Mouse (Mus musculus) midbrain, embryonic 11.5 days (tissue): ENCODE measurements at regions not wholly inside any gene's neighbourhood (a gene's known extent, or its start where the extent isn't known, plus 50 kb on each side); places are given as distances from the start of the nearest gene placed in this dataset.

Experiments used
- ATAC-seq: fragments of 200-750 bp; cut with Nextera tagmentation; 2 replicates; pipeline ENCODE4 v1.8.0; 2017; ENCODE audit warnings: moderate TSS enrichment, moderate library complexity; ENCODE audit not compliant: low FRiP score
- DNase-seq: peaks from one replicate; pipeline ENCODE4 v3.0.0; 2015; ENCODE audit warnings: low spot score; ENCODE audit errors: missing footprints
- H3K27ac ChIP-seq: fragments of 300-500 bp; sonication (generic); 2 replicates; pipeline ENCODE4 v1.5.1; 2014; ENCODE audit warnings: low read depth, low read length
- H3K27me3 ChIP-seq: fragments of 300-500 bp; sonication (generic); 2 replicates; pipeline ENCODE4 v1.6.1; 2014; ENCODE audit warnings: mild to moderate bottlenecking, low read length, moderate library complexity, mixed read lengths; ENCODE audit not compliant: control insufficient read depth, insufficient read depth
- H3K36me3 ChIP-seq: fragments of 300-500 bp; sonication (generic); 2 replicates; pipeline ENCODE4 v1.6.1; 2014; ENCODE audit warnings: mild to moderate bottlenecking, low read length, moderate library complexity, mixed read lengths; ENCODE audit not compliant: control insufficient read depth, insufficient read depth
- H3K4me1 ChIP-seq: fragments of 300-500 bp; sonication (generic); 2 replicates; pipeline ENCODE4 v1.6.1; 2014; ENCODE audit warnings: low read length; ENCODE audit not compliant: control insufficient read depth, insufficient read depth
- H3K4me2 ChIP-seq: fragments of 300-500 bp; sonication (generic); 2 replicates; pipeline ENCODE4 v1.6.1; 2014; ENCODE audit warnings: mild to moderate bottlenecking, moderate library complexity
- H3K4me3 ChIP-seq: fragments of 300-500 bp; sonication (generic); 2 replicates; pipeline ENCODE4 v1.5.1; 2014; ENCODE audit warnings: low read depth, low read length
- H3K9ac ChIP-seq: fragments of 300-500 bp; sonication (generic); 2 replicates; pipeline ENCODE4 v1.6.1; 2014; ENCODE audit warnings: low read length
- H3K9me3 ChIP-seq: fragments of 300-500 bp; sonication (generic); 2 replicates; pipeline ENCODE4 v1.6.1; 2016; ENCODE audit warnings: low read length; ENCODE audit not compliant: control insufficient read depth
- WGBS: fragments of 180-500 bp; shearing (Covaris S2); extraction: QIAGEN DNeasy Blood & Tissue Kit; methylation state at CpG from one replicate; pipeline ENCODE4 v1.1.7; 2014; 5-methylcytosine and 5-hydroxymethylcytosine counted together

DNA sequence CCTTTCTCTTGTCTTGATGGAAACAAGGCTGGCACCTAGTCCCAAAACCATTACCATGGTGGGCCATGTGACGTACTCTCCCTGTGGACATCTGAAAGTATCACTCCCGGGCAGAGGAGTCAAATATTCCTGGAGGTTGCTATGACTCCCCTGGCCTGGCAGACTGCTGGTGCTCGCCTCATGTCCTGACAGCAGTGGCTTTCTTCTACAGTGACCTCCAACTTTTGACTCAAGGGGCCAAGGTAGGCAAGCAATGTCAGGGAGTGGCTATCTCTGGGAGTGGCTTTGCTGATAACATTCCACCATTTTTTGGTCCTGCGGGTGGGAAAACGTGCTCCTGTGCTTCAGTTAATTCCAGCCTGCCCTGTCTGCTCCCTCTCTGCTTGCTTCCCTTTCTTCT, 54.7 kb upstream of the Ptgfrn start:
- H3K4me1 ChIP-seq, result peaks cover 3% of the 10 kb centered on the region; the same call in 1 of the 2 replicates
- H3K4me3 ChIP-seq, result no peak overlapping the region
- ATAC-seq (no peak), DNase-seq (no peak)
- H3K9me3 ChIP-seq, result no peaks in the 10 kb centered on the region
- no peaks in the 10 kb centered on the region for H3K27me3 ChIP-seq
- no peaks in the 10 kb centered on the region for H3K36me3 ChIP-seq
- no peak overlapping the region for H3K27ac ChIP-seq
- WGBS, result 88% methylated on average over 5 of the region's 5 CpGs
- no peak overlapping the region for H3K4me2 ChIP-seq
- no peak overlapping the region for H3K9ac ChIP-seq

DNA sequence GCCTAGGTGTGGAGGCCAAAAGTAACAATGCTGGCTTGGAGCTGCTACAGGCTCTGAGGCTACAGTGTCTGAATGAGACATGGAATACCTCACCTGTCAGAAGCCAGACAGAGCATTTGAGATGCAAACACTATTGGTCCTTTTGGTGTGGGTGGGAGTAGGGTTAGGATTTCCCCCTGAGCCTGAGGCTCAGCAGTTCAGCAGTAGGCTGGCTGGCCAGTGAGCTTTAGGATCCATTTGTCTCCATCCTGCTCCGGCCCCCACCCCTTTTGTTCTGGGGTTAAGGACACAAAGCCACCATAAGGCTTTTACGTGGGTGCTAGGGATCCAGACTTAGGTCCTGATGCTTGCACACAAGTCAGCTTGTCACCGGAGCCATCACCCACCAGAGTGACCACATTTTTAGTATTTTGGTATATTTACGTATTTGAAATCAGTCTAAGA, 53.9 kb upstream of the Ptgfrn start:
- H3K27ac ChIP-seq, result no peak overlapping the region
- peaks cover 3% of the 10 kb centered on the region; the same call in 1 of the 2 replicates for H3K4me1 ChIP-seq
- no peaks in the 10 kb centered on the region for H3K36me3 ChIP-seq
- DNase-seq (no peak), ATAC-seq (no peak)
- no peak overlapping the region for H3K4me3 ChIP-seq
- 81% methylated on average over 4 of the region's 4 CpGs for WGBS
- no peaks in the 10 kb centered on the region for H3K9me3 ChIP-seq
- H3K4me2 ChIP-seq, result no peak overlapping the region
- no peak overlapping the region for H3K9ac ChIP-seq
- no peaks in the 10 kb centered on the region for H3K27me3 ChIP-seq

DNA sequence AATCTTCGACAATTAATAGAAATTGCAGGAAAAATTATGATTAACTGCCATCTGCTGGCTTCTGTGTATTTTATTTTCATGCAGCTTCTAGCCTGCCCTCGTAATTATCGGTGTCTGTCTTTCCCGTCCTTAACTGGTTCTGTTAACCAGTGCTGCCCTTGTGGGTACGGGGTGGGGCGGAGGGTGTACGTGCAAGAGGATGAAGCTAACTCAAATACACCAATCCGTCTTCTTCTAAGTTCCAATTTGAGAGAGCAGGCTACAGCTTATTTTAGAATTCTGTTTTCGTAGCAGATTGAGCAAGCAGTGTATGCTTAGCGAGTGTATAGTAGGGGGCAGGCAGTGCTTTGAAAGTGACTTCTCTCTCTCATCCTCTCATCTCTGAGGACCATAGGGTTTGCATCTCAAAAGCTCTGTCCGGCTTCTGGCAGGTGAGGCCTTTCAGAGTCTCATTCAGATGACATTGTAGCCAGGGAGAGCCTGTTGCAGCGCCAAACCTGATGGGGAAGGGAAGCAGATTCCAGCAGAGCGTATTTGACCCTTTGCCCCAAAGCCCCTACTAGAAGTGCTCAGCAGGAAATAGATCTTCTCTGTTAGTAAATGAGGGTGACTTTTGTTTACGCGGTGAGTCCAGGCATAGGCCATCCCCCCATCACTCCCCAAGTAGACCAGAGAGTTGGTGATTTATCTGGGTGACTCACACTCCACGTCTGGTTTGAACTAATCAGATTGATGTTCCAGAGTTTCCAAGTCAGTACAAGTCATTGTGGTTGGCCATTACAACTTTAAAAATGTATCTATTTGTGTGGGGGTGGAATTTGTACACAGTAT, 53.3 kb upstream of the Ptgfrn start:
- Histone ChIP-seq H3K9me3 (no peaks in the 10 kb centered on the region), H3K9ac (no peak overlapping the region), H3K4me2 (no peak overlapping the region), H3K4me1 (peaks cover 3% of the 10 kb centered on the region; the same call in 1 of the 2 replicates), H3K4me3 (no peak overlapping the region), H3K36me3 (no peaks in the 10 kb centered on the region), H3K27me3 (no peaks in the 10 kb centered on the region), H3K27ac (no peak overlapping the region)
- DNase-seq (peak; percentile 84), ATAC-seq (no peak)
- WGBS, result 45% methylated on average over 16 of the region's 16 CpGs

DNA sequence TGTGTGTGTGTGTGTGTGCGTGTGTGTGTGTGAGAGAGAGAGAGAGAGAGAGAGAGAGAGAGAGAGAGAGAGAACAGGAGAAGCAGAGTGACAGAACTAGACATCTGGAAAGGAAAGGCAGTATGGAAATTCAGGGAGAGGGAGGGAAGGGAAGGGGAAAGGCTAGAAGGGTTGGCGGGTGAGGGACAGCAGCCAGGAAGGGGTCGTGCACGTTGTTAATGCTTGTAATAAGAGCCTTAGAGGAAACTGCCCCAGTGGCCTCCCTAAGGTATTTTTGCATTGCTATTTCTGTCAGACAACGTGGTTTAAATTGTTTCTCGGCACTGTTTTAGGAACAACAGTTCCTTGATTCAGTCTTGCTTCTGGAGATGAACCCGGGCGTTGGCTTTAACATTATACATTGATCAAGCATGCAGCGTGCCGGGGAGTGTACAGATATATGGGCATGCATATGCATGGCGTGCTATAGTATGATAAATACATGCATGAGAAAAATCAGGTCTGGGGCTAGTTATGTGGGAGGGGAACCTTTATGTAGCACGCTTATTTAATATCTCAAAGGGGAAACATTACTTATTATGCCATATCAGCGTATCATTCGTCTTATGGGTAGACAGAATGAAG, 52.6 kb upstream of the Ptgfrn start:
- Histone ChIP-seq H3K36me3 (no peaks in the 10 kb centered on the region), H3K27ac (no peak overlapping the region), H3K4me3 (no peak overlapping the region), H3K9me3 (no peaks in the 10 kb centered on the region), H3K27me3 (no peaks in the 10 kb centered on the region), H3K9ac (no peak overlapping the region), H3K4me1 (peaks cover 3% of the 10 kb centered on the region; the same call in 1 of the 2 replicates), H3K4me2 (no peak overlapping the region)
- 64% methylated on average over 14 of the region's 14 CpGs for WGBS
- DNase-seq (no peak), ATAC-seq (no peak)

DNA sequence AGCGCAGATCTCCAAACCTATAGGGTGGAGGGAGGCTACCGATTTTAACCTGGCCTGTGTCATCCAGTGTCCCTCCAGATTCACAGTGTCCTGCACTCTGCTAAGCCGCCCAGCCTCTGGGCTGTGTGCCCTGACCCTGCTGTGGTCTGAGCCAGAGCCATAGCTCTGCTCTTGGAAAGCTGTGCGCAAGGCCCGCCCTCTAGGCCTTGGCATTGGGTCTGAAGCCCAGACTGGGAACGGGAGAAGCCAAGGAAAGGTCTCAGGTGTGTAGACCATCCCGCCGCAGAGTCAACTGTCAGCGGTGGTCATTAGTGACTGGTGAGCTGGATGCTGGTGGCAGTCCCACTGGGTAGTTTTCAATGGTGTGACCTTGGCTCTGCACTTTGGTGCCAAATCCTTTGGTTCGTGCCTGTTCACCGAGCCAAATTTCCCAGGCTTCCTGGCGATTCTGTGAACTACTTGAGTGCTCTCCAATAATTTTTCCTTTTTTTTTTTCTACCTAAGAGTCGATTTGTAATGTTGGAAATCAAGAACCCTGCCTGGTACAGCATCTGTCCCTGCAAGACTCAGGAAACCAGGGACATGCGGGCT, 52.0 kb upstream of the Ptgfrn start:
- Histone ChIP-seq H3K4me1 (peaks cover 3% of the 10 kb centered on the region; the same call in 1 of the 2 replicates), H3K9ac (peak overlapping the region; percentile 39; the same call in 1 of the 2 replicates), H3K4me2 (peak overlapping the region; percentile 16; the same call in 1 of the 2 replicates), H3K27ac (no peak overlapping the region), H3K36me3 (no peaks in the 10 kb centered on the region), H3K4me3 (no peak overlapping the region), H3K27me3 (no peaks in the 10 kb centered on the region), H3K9me3 (no peaks in the 10 kb centered on the region)
- peak; percentile 63 for ATAC-seq
- DNase-seq, result peak; percentile 92
- WGBS, result 48% methylated on average over 14 of the region's 14 CpGs

DNA sequence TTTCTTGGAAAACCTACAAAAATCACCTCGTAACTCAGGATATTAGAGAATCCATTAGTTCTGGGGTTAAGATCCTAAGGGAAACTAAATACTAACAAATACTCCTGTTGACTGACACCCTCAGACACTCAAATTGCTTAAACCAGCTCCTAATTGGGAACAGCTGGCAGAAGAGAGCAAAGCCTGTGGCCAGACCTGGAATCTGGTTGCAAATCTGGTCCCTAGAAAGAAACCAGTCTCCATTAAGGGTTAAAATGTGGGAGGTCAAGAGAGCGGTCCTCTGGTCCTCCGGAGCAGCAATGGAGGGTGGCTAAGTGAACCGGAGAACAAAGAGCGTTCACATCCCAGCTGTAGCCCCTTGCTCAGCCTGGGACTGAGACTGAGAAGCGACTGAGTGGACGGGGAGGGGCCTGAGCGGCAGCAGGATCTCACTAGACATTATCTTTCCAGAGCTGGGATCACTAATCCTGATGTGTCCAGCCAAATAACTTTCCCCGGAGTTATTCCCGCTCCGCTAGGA, 51.4 kb upstream of the Ptgfrn start:
- Histone ChIP-seq H3K4me3 (no peak overlapping the region), H3K36me3 (no peaks in the 10 kb centered on the region), H3K9me3 (no peaks in the 10 kb centered on the region), H3K27ac (no peak overlapping the region), H3K4me2 (peak overlapping the region; percentile 16; the same call in 1 of the 2 replicates), H3K27me3 (no peaks in the 10 kb centered on the region), H3K4me1 (peaks cover 3% of the 10 kb centered on the region; the same call in 1 of the 2 replicates), H3K9ac (peak overlapping the region; percentile 39; the same call in 1 of the 2 replicates)
- ATAC-seq (peak; percentile 83), DNase-seq (peak; percentile 94)
- WGBS, result 19% methylated on average over 11 of the region's 11 CpGs
